Mouse (Mus musculus) neural tube, embryonic 14.5 days (tissue): ENCODE measurements around the gene Ptbp1. TPM values are rescaled to one million over a fixed set of nuclear protein-coding genes. Genes with fewer than 3 reads are reported as not detected.

Experiments used
- ATAC-seq: fragments of 200-750 bp; cut with Nextera tagmentation; 2 replicates; pipeline ENCODE4 v1.8.0; 2017; ENCODE audit warnings: low read depth, mild to moderate bottlenecking, moderate TSS enrichment, moderate library complexity
- H3K27ac ChIP-seq: fragments of 300-500 bp; sonication (generic); 2 replicates; pipeline ENCODE4 v1.5.1; 2014; ENCODE audit warnings: low read depth, mild to moderate bottlenecking, control low read depth, low read length, moderate library complexity, mixed read lengths
- H3K27me3 ChIP-seq: fragments of 300-500 bp; sonication (generic); 2 replicates; pipeline ENCODE4 v1.6.1; 2014; ENCODE audit warnings: low read length; ENCODE audit not compliant: control insufficient read depth, insufficient read depth
- H3K36me3 ChIP-seq: fragments of 300-500 bp; sonication (generic); 2 replicates; pipeline ENCODE4 v1.6.1; 2014; ENCODE audit warnings: low read length, mixed read lengths; ENCODE audit not compliant: control insufficient read depth, insufficient read depth
- H3K4me1 ChIP-seq: fragments of 300-500 bp; sonication (generic); 2 replicates; pipeline ENCODE4 v1.6.1; 2014; ENCODE audit warnings: low read length; ENCODE audit not compliant: control insufficient read depth, insufficient read depth
- H3K4me2 ChIP-seq: fragments of 300-500 bp; sonication (generic); 2 replicates; pipeline ENCODE4 v1.6.1; 2014; ENCODE audit warnings: mild to moderate bottlenecking, low read depth, low read length, control low read depth
- H3K4me3 ChIP-seq: fragments of 300-500 bp; sonication (generic); 2 replicates; pipeline ENCODE4 v1.5.1; 2014; ENCODE audit warnings: low read depth, low read length, control low read depth, mixed read lengths
- H3K9ac ChIP-seq: fragments of 300-500 bp; sonication (generic); replicated peaks from 2 replicates; pipeline ENCODE4 v1.6.1; 2014; ENCODE audit warnings: low read depth, mild to moderate bottlenecking, control low read depth, low read length, mixed read lengths
- H3K9me3 ChIP-seq: fragments of 300-500 bp; sonication (generic); 2 replicates; pipeline ENCODE4 v1.6.1; 2016; ENCODE audit warnings: low read length; ENCODE audit not compliant: control insufficient read depth
- WGBS: fragments of 180-500 bp; shearing (Covaris S2); extraction: QIAGEN DNeasy Blood & Tissue Kit; methylation state at CpG from one replicate; pipeline ENCODE4 v1.1.7; 2014; 5-methylcytosine and 5-hydroxymethylcytosine counted together
- polyA plus RNA-seq: library from polyadenylated mRNA; unstranded; fragments of >200 nt; fragmentation: Nextera tagmentation; extraction: Ambion mirVana; gene quantifications from 2 replicates; pipeline ENCODE4 v1.2.1, GENCODE M21; 2014

The Ptbp1 gene
- polyA plus RNA-seq, 1 experiment from 2014 or later: 36.9 TPM

DNA sequence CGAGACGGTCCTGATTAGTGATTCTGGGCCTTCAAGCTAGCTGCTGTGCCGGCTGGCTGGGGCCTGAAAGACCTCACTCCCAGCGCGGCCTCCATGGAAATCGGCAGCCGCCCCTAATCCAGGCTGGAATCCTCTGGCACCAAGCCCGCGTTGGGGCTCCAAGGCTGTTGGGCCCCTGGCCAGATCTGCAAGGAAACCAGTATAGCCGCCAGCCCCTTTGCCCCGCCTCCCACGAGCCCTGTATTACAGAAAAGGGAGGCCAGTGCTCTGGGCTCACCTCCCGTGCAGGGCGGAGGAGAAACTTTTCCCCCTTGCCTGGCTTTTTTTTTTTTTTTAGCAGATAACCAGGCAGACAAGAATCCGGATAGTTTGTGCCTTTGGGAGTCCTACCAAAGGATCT lies 835 bp upstream of the Ptbp1 start:
- Histone ChIP-seq H3K4me1 (peaks cover 51% of the 10 kb centered on the region), H3K27me3 (no peaks in the 10 kb centered on the region), H3K36me3 (peaks cover 9% of the 10 kb centered on the region), H3K4me3 (peak overlapping the region; percentile 97), H3K9me3 (no peaks in the 10 kb centered on the region), H3K9ac (peak overlapping the region; percentile 64), H3K4me2 (peak overlapping the region; percentile 95), H3K27ac (peak overlapping the region; percentile 99)
- 0% methylated on average over 15 of the region's 15 CpGs for WGBS
- ATAC-seq: peak; percentile 26

DNA sequence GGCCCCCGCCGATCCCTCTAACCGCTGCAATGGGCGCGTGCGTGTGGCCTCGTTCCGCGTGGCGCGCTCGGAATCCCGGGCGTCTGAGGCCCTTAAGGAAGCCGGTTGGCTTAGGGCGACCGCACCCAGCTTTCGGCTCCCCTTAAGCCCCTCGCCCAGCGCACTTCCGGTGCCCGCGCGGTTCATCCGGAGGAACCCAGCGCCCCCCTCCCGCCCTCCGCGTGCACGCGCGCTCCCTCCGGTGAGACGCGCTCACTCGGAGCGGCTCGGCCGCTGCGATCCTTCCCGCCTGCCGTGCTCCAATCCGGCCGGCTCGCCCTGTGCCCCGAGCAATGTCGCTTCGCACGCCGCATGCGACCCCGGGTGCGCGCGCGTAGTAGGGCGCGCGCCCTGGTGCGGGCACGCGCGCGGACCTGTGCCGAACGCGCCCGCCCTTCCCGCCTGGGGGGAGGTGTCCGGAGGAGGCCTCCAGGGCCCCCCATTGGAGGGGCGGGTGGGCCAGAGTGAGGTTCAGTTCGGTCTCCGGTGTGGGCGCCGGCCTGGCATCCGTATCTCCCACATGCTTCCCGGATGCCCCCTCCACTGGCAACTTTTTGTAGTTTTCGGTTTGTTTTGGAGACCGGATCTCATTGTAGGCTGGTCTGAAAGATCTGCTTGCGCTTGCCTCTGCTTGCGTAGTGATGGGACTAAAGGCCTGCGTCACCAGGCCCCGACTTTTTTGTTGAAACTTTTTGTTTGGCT lies 744 bp downstream of the Ptbp1 start:
- Histone ChIP-seq H3K27ac (peak overlapping the region; percentile 99), H3K4me3 (peak overlapping the region; percentile 97), H3K36me3 (peaks cover 24% of the 10 kb centered on the region), H3K4me1 (peaks cover 58% of the 10 kb centered on the region), H3K9ac (peak overlapping the region; percentile 96), H3K9me3 (no peaks in the 10 kb centered on the region), H3K4me2 (peak overlapping the region; percentile 99), H3K27me3 (no peaks in the 10 kb centered on the region)
- peak; percentile 36 for ATAC-seq
- under 1% methylated on average over 77 of the region's 83 CpGs for WGBS

- peak overlapping the region; percentile 97 for H3K4me3 ChIP-seq
- H3K27ac ChIP-seq: peak overlapping the region; percentile 99
- 3% methylated on average over 10 of the region's 10 CpGs for WGBS
- no peaks in the 10 kb centered on the region; the same call in 1 of the 2 replicates for H3K27me3 ChIP-seq
- peaks cover 58% of the 10 kb centered on the region for H3K4me1 ChIP-seq
- H3K9me3 ChIP-seq: no peaks in the 10 kb centered on the region
- peak overlapping the region; percentile 96 for H3K9ac ChIP-seq
- no peak for ATAC-seq
- H3K4me2 ChIP-seq: peak overlapping the region; percentile 99
- H3K36me3 ChIP-seq: peaks cover 31% of the 10 kb centered on the region
Observed at GRCm38 (mm10) chr10:79855558-79856184, 1.4 kb downstream of the Ptbp1 start.

DNA sequence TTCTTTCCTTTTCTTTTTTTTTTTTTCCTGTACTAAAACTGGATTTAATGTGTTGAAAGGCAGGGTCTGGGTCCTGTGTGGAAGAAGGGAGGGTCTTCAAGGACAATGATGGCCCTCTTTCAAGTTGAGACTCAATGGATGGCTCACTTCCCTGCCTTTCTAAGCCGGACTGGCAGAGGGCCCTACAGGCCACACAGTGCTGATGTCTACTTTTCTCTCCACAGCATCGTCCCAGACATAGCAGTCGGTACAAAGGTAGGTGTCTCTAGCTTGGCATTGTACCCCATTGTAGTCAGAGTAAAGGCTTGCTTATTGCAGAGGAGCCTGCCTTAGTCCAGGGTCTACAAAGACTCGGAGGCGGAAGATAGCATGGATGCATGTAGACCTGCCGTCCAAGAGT lies 2.1 kb downstream of the Ptbp1 start:
- Histone ChIP-seq H3K9me3 (no peaks in the 10 kb centered on the region), H3K4me2 (peak overlapping the region; percentile 99), H3K36me3 (peaks cover 37% of the 10 kb centered on the region), H3K27ac (peak overlapping the region; percentile 99; the same call in 1 of the 2 replicates), H3K27me3 (no peaks in the 10 kb centered on the region; the same call in 1 of the 2 replicates), H3K4me3 (peak overlapping the region; percentile 97), H3K4me1 (peaks cover 58% of the 10 kb centered on the region), H3K9ac (peak overlapping the region; percentile 96)
- ATAC-seq: no peak
- 50% methylated on average over 6 of the region's 6 CpGs for WGBS

- H3K4me2 ChIP-seq: peak overlapping the region; percentile 99
- H3K27me3 ChIP-seq: no peaks in the 10 kb centered on the region; the same call in 1 of the 2 replicates
- peak overlapping the region; percentile 96 for H3K9ac ChIP-seq
- peak overlapping the region; percentile 97 for H3K4me3 ChIP-seq
- 52% methylated on average over 7 of the region's 7 CpGs for WGBS
- no peak for ATAC-seq
- peak overlapping the region; percentile 99 for H3K27ac ChIP-seq
- H3K36me3 ChIP-seq: peaks cover 43% of the 10 kb centered on the region
- peaks cover 54% of the 10 kb centered on the region for H3K4me1 ChIP-seq
- no peaks in the 10 kb centered on the region for H3K9me3 ChIP-seq
Observed at GRCm38 (mm10) chr10:79856704-79857451, 2.7 kb downstream of the Ptbp1 start.

GRCm38 (mm10) chr10:79857452-79857811 lies 3.2 kb downstream of the Ptbp1 start:
- H3K9me3 ChIP-seq: no peaks in the 10 kb centered on the region
- H3K27me3 ChIP-seq: no peaks in the 10 kb centered on the region; the same call in 1 of the 2 replicates
- H3K4me1 ChIP-seq: peaks cover 48% of the 10 kb centered on the region
- ATAC-seq: no peak
- peak overlapping the region; percentile 97 for H3K4me3 ChIP-seq
- H3K27ac ChIP-seq: peak overlapping the region; percentile 62
- H3K36me3 ChIP-seq: peaks cover 48% of the 10 kb centered on the region
- H3K9ac ChIP-seq: peak overlapping the region; percentile 96; the same call in 1 of the 2 replicates
- peak overlapping the region; percentile 99 for H3K4me2 ChIP-seq
- 27% methylated on average over 4 of the region's 4 CpGs for WGBS

- Histone ChIP-seq H3K4me1 (peaks cover 44% of the 10 kb centered on the region), H3K36me3 (peaks cover 53% of the 10 kb centered on the region), H3K27ac (peak overlapping the region; percentile 56), H3K9ac (0 out of 2 replicates have a peak overlapping the region, but pooled peaks have one; percentile 12), H3K9me3 (no peaks in the 10 kb centered on the region), H3K4me3 (0 out of 2 replicates have a peak overlapping the region, but pooled peaks have one; percentile 97), H3K4me2 (peak overlapping the region; percentile 99), H3K27me3 (no peaks in the 10 kb centered on the region; the same call in 1 of the 2 replicates)
- whole genome bisulfite sequencing: 74% methylated on average over 2 of the region's 2 CpGs
- no peak for ATAC-seq
Observed at GRCm38 (mm10) chr10:79857894-79858293, 3.7 kb downstream of the Ptbp1 start.

- Histone ChIP-seq H3K9ac (peak overlapping the region; percentile 12; the same call in 1 of the 2 replicates), H3K9me3 (no peaks in the 10 kb centered on the region), H3K4me3 (no peak overlapping the region), H3K4me1 (peaks cover 38% of the 10 kb centered on the region), H3K27me3 (no peaks in the 10 kb centered on the region; the same call in 1 of the 2 replicates), H3K27ac (peak overlapping the region; percentile 56), H3K36me3 (peaks cover 57% of the 10 kb centered on the region), H3K4me2 (peak overlapping the region; percentile 99; the same call in 1 of the 2 replicates)
- ATAC-seq: no peak
- WGBS: 48% methylated on average over 16 of the region's 17 CpGs
Observed at GRCm38 (mm10) chr10:79858416-79859074, 4.3 kb downstream of the Ptbp1 start.
